Mouse (Mus musculus): Measurements from ENCODE around the gene Spats2l. TPM values are rescaled to one million over a fixed set of nuclear protein-coding genes. Genes with fewer than 3 reads are reported as not detected.

The Spats2l gene
- total RNA-seq (2021) = 10 to 100 TPM; 40.4 to 42.7 TPM

- intact Hi-C loops (cut with DNase I) = loop anchor here (2.0 to 5.0 kb wide), 2 partner anchors 173 to 345 kb away; no protein-coding TSS in a partner anchor
- peak; percentile 30 to 50 for DNase-seq (ENCODE audit: low spot score in 2 of 2)
Observed at GRCm38 (mm10) chr1:57774001-57774667, at the start of gene Spats2l. TSS of gene Spats2l (plus strand) at chr1:57774162.

DNA sequence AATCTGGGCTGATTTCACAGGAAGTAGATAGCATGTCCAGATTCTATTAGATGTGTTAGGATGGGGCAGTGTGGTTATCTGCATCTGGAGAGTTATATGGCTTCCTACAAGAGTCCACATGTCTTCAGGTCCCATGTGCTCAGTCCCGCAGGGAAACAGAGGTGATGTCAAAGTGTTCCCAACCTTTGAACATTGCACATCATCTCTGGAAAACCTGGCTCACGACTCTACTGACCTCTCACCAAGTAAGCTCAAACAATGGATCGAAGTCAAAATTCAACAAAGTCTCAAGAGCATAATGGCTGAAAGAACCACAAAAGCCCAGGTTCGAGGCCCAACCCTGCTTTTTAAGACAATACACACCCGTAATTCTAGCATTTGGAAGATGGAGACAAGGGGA is 48.7 kb upstream of the Spats2l start:
- no peak for DNase-seq (ENCODE audit: low spot score in 2 of 2)
- intact Hi-C loops (cut with DNase I) = no loop called here

- intact Hi-C loops (cut with DNase I) = no loop called here
- DNase-seq (ENCODE audit: low spot score in 2 of 2) = no peak
Observed at GRCm38 (mm10) chr1:57735877-57736276, 38.1 kb upstream of the Spats2l start.

DNA sequence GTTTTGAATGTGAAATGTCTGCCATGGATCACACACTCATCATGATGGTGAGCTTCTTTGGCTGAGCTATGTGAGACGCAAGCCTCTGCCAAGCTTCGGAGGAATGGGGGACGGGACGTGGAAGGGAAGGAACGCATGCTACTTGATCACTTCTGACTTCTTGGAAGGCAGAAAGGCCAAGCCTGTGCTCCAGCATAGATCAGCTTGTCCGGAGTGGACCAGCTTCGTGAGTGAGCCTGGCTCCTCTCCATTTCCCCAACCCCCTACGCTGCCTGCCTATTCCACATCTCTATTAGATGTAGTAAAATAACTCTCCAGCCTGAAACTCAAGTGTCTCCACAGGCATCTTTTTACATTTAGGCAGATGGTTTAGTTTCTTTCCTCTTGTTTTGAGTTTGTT is 32.2 kb upstream of the Spats2l start:
- intact Hi-C loops (cut with DNase I) = no loop called here
- DNase-seq (ENCODE audit: low spot score in 2 of 2) = no peak

- intact Hi-C loops (cut with DNase I) = no loop called here
- DNase-seq (ENCODE audit: low spot score in 2 of 2) = no peak
Observed at GRCm38 (mm10) chr1:57742266-57742665, 31.7 kb upstream of the Spats2l start.

DNA sequence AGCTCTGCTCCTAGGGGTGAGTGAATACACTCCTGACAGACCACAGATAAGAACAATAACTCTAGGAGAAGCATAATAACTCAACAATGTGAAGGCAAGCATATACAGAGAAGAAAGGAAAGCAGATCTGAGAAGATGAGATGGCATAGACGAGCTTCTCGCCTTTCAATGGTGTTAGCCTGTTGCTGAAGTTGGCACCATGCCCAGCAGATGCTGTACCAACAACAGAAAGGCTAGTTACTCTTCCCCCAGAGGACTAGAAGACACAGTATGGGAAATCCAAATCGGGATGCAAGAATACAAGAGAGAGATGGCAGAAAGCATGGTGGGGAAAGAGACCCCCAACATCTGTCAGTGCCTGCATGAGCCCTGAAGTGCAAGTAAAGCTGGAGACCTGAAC is 22.2 kb upstream of the Spats2l start:
- no peak for DNase-seq (ENCODE audit: low spot score in 2 of 2)
- intact Hi-C loops (cut with DNase I) = no loop called here

GRCm38 (mm10) chr1:57766396-57766795 is 7.6 kb upstream of the Spats2l start:
- intact Hi-C loops (cut with DNase I) = no loop called here

GRCm38 (mm10) chr1:57773326-57773725 is 636 bp upstream of the Spats2l start:
- no peak for DNase-seq (ENCODE audit: low spot score in 2 of 2)
- intact Hi-C loops (cut with DNase I) = loop anchor here (5.0 kb wide), 1 partner anchor 174 kb away; no protein-coding TSS in a partner anchor

More at GRCm38 (mm10) chr1:57766396-57766795, 7.6 kb upstream of the Spats2l start:
- no peak for DNase-seq (ENCODE audit: low spot score in 2 of 2)

GRCm38 (mm10) chr1:57774668-57775495 is 920 bp downstream of the Spats2l start:
- intact Hi-C loops (cut with DNase I) = loop anchor here (2.0 to 5.0 kb wide), 2 partner anchors 172 to 346 kb away; no protein-coding TSS in a partner anchor
- peak; percentile 65 to 76 for DNase-seq (ENCODE audit: low spot score in 2 of 2)

- intact Hi-C loops (cut with DNase I) = loop anchor here (2.0 kb wide), 1 partner anchor 347 kb away; no protein-coding TSS in a partner anchor
- DNase-seq (ENCODE audit: low spot score in 2 of 2) = no peak
Observed at GRCm38 (mm10) chr1:57775496-57775790, 1.5 kb downstream of the Spats2l start.

- DNase-seq (ENCODE audit: low spot score in 2 of 2) = no peak
- intact Hi-C loops (cut with DNase I) = no loop called here
Observed at GRCm38 (mm10) chr1:57776671-57777281, 2.8 kb downstream of the Spats2l start.

DNA sequence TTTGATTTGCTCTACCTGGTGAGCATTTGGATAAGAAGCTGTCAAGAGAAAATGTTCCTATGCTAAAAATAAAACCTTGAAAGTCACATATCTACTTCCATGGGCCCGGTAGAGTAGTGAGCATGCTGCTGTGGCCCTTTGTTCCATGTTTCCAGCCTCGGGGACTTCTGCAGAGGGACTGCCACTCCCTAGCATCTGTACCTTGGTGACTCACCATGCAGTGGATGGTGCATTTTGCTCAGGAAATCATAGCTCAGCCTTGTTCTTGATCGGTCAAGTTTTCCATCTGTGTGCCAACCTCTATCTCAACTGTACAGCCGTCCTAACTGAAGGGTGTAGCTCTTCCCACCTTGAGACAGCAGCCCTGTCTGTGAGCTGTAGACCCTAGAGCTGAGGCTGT is 10.3 kb downstream of the Spats2l start:
- intact Hi-C loops (cut with DNase I) = no loop called here
- DNase-seq (ENCODE audit: low spot score in 2 of 2) = no peak

- peak in 1 of 2 experiments; percentile 0 for DNase-seq (ENCODE audit: low spot score in 2 of 2)
- intact Hi-C loops (cut with DNase I) = no loop called here
Observed at GRCm38 (mm10) chr1:57789831-57790230, 15.9 kb downstream of the Spats2l start.

GRCm38 (mm10) chr1:57792212-57792611 is 18.2 kb downstream of the Spats2l start:
- no peak for DNase-seq (ENCODE audit: low spot score in 2 of 2)
- intact Hi-C loops (cut with DNase I) = no loop called here

GRCm38 (mm10) chr1:57795838-57796237 is 21.9 kb downstream of the Spats2l start:
- intact Hi-C loops (cut with DNase I) = no loop called here

DNA sequence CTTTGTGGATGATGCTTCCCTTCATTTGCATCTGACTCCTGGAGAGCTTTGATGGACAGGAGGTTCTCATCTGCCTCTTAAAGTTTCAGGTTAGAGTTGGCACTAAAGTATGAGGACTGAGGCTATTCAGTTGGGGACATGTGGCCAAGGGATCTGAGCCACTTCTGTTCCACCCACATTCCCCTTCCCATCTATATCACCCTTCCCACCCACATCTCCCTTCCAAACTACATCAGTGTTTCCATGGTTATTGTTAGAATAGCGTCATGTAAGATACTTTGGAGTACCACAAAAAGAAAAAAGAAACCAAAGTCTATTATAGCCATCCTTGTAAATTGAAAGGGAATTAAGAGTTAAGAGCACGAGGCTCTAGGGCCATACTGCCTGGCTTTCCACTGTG is 25.4 kb downstream of the Spats2l start:
- intact Hi-C loops (cut with DNase I) = no loop called here
- peak in 1 of 2 experiments; percentile 14 for DNase-seq (ENCODE audit: low spot score in 2 of 2)

More at GRCm38 (mm10) chr1:57795838-57796237, 21.9 kb downstream of the Spats2l start:
- DNase-seq (ENCODE audit: low spot score in 2 of 2) = peak in 1 of 2 experiments; percentile 2

- DNase-seq (ENCODE audit: low spot score in 2 of 2) = peak in 1 of 2 experiments; percentile 0
- intact Hi-C loops (cut with DNase I) = no loop called here
Observed at GRCm38 (mm10) chr1:57800846-57801245, 26.9 kb downstream of the Spats2l start.

GRCm38 (mm10) chr1:57806126-57806525 is 32.2 kb downstream of the Spats2l start:
- intact Hi-C loops (cut with DNase I) = no loop called here

GRCm38 (mm10) chr1:57807882-57808281 is 33.9 kb downstream of the Spats2l start:
- intact Hi-C loops (cut with DNase I) = no loop called here
- no peak for DNase-seq (ENCODE audit: low spot score in 2 of 2)

More at GRCm38 (mm10) chr1:57806126-57806525, 32.2 kb downstream of the Spats2l start:
- DNase-seq (ENCODE audit: low spot score in 2 of 2) = peak in 1 of 2 experiments; percentile 2

- intact Hi-C loops (cut with DNase I) = no loop called here
- DNase-seq (ENCODE audit: low spot score in 2 of 2) = peak in 1 of 2 experiments; percentile 0
Observed at GRCm38 (mm10) chr1:57810221-57810620, 36.3 kb downstream of the Spats2l start.

Data from left cerebral cortex, postnatal 36 days (tissue).